Mouse (Mus musculus) stomach, postnatal 0 days (tissue): ENCODE measurements around the gene Rnf213. TPM values are rescaled to one million over a fixed set of nuclear protein-coding genes. Genes with fewer than 3 reads are reported as not detected.

Source experiments
- ATAC-seq: fragments of 200-750 bp; cut with Nextera tagmentation; 2 replicates; pipeline ENCODE4 v1.8.0; 2017; ENCODE audit not compliant: low FRiP score, low TSS enrichment
- DNase-seq: peaks from one replicate; pipeline ENCODE4 v3.0.0-alpha.2; 2016; ENCODE audit warnings: low spot score
- H3K27ac ChIP-seq: fragments of 300-500 bp; sonication (generic); replicated peaks from 2 replicates; pipeline ENCODE4 v1.5.1; 2014; ENCODE audit warnings: mild to moderate bottlenecking, control low read depth
- H3K27me3 ChIP-seq: fragments of 300-500 bp; sonication (generic); 2 replicates; pipeline ENCODE4 v1.6.1; 2014; ENCODE audit warnings: low read length; ENCODE audit not compliant: control insufficient read depth, insufficient read depth
- H3K36me3 ChIP-seq: fragments of 300-500 bp; sonication (generic); 2 replicates; pipeline ENCODE4 v1.6.1; 2014; ENCODE audit warnings: low read length, mixed read lengths; ENCODE audit not compliant: control insufficient read depth, insufficient read depth
- H3K4me1 ChIP-seq: fragments of 300-500 bp; sonication (generic); replicated peaks from 2 replicates; pipeline ENCODE4 v1.6.1; 2014; ENCODE audit warnings: antibody characterized with exemption; ENCODE audit not compliant: control insufficient read depth, insufficient read depth
- H3K4me2 ChIP-seq: fragments of 300-500 bp; sonication (generic); replicated peaks from 2 replicates; pipeline ENCODE4 v1.6.1; 2014; ENCODE audit warnings: low read depth, mild to moderate bottlenecking, control low read depth, moderate library complexity
- H3K4me3 ChIP-seq: fragments of 300-500 bp; sonication (generic); 2 replicates; pipeline ENCODE4 v1.5.1; 2014; ENCODE audit warnings: low read depth, low read length, control low read depth
- H3K9ac ChIP-seq: fragments of 300-500 bp; sonication (generic); 2 replicates; pipeline ENCODE4 v1.6.1; 2014; ENCODE audit warnings: mild to moderate bottlenecking, low read length, control low read depth, mixed read lengths
- H3K9me3 ChIP-seq: fragments of 300-500 bp; sonication (generic); 2 replicates; pipeline ENCODE4 v1.6.1; 2016; ENCODE audit warnings: low read length; ENCODE audit not compliant: control insufficient read depth
- CTCF ChIP-seq: IDR thresholded peaks from 2 replicates; pipeline ENCODE4 v1.5.1; 2016; ENCODE audit warnings: antibody characterized with exemption, low read depth, mild to moderate bottlenecking, moderate library complexity
- EP300 ChIP-seq: optimal IDR thresholded peaks from 2 replicates; pipeline ENCODE3; 2016; ENCODE audit warnings: antibody characterized with exemption
- WGBS: fragments of 180-500 bp; shearing (Covaris S2); extraction: QIAGEN DNeasy Blood & Tissue Kit; methylation state at CpG from one replicate; pipeline ENCODE4 v1.1.7; 2014; 5-methylcytosine and 5-hydroxymethylcytosine counted together
- polyA plus RNA-seq: library from polyadenylated mRNA; unstranded; fragments of >200 nt; fragmentation: Nextera tagmentation; extraction: Ambion mirVana; gene quantifications from 2 replicates; pipeline ENCODE4 v1.2.1, GENCODE M21; 2015

Gene Rnf213
- 4.4 and 5.5 TPM in 2 replicates for polyA plus RNA-seq

DNA sequence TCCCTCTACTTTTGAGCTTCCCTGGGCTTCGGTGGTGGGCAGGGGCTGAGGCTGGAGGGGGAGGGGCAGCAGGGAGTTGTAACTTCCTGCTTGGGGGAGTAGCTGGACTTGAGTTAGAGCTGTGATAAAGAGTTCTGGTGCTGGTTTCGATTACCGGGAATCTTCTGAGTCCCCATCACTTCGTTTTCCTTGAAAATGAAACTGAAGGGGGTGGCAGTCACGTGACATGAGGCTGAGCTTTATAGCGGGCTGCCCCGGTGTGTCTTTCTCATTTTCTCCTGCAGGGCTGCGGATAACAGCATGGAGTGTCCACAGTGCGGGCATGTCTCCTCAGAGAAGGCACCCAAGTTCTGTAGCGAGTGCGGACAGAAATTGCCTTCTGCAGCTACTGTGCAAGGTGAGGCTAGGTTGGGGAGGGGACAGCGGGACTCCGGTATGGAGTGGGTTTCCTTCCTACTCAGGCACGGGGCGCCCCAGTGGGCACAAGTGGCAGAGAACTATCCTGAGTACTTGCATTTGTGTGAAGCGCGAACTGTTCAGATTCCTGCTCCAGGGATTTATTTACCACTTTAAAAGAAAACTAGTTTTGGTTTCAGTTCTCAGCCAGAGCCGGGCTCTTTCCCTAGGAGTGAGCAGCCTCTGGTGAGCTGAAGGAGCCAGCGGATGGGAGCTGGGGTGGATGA is at the start of gene Rnf213:
Gene Rnf213 (plus strand): TSS at position 301 of the 683 bp plus-strand sequence.
- Histone ChIP-seq H3K4me2 (peak within 1 kb of the TSS; percentile 74), H3K9ac (peak within 1 kb of the TSS; percentile 63), H3K4me3 (peak within 1 kb of the TSS; percentile 57), H3K4me1 (no peaks in the 10 kb centered on the region; the same call in 1 of the 2 replicates), H3K36me3 (0 out of 2 replicates have a peak, but pooled peaks cover 2% of the 10 kb centered on the region), H3K9me3 (no peaks in the 10 kb centered on the region), H3K27me3 (no peaks in the 10 kb centered on the region), H3K27ac (peak within 1 kb of the TSS; percentile 82)
- TF ChIP-seq EP300 (no peak), CTCF (peak; percentile 58)
- ATAC-seq (peak; percentile 69), DNase-seq (peak; percentile 78)
- 0% methylated on average over 19 of the region's 19 CpGs for WGBS

DNA sequence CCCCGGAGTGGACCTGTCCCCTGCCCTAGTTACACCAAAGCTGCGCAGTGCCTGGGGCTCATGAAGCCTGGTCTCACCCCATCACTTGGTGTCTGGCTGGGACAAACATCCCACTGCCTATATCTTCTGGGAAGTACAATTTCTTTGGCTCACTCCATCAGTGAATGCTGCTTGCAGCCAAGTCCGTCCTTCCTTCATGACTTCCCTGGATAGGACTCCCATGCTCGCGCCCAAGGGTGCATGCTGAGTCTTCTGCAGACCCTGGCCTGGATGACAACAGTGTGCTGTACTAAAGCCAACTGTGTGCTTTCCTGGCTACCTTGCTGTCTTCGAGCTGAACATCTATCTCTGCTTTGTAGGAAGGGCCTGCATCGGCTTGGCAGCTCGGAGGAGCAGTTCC is 48.7 kb upstream of the Rnf213 start:
- H3K36me3 ChIP-seq, result peaks cover 3% of the 10 kb centered on the region; the same call in 1 of the 2 replicates
- DNase-seq (no peak), ATAC-seq (no peak)
- H3K4me2 ChIP-seq, result no peak overlapping the region
- TF ChIP-seq EP300, result no peak
- TF ChIP-seq CTCF, result no peak
- H3K27me3 ChIP-seq, result no peaks in the 10 kb centered on the region
- no peak overlapping the region for H3K4me3 ChIP-seq
- WGBS, result 70% methylated on average over 8 of the region's 8 CpGs
- no peak overlapping the region for H3K27ac ChIP-seq
- no peaks in the 10 kb centered on the region for H3K4me1 ChIP-seq
- H3K9me3 ChIP-seq, result no peaks in the 10 kb centered on the region
- no peak overlapping the region for H3K9ac ChIP-seq

DNA sequence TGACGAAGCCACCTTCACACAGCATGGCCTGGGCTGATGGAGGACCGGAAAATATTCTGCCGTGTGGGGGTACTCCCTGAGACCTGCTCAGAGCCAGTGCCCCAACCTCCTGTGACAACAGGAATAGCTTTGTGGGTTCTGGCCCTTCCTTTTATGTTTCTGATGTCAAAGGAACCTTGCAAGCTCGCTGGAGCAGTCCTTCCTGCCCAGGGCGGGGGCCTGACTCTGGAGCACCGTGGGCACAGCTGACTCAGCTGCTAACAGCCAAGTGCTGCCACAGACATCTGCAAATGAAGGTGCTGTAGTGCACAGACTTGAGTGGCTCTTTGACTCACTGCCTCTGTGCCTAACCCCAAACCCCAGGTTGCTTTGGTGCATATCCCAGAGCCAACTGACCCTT is 48.0 kb upstream of the Rnf213 start:
- H3K4me3 ChIP-seq, result no peak overlapping the region
- H3K4me2 ChIP-seq, result no peak overlapping the region
- H3K36me3 ChIP-seq, result peaks cover 3% of the 10 kb centered on the region; the same call in 1 of the 2 replicates
- no peak for TF ChIP-seq CTCF
- TF ChIP-seq EP300, result no peak
- H3K4me1 ChIP-seq, result no peaks in the 10 kb centered on the region
- no peaks in the 10 kb centered on the region for H3K27me3 ChIP-seq
- ATAC-seq, result no peak
- no peak for DNase-seq
- no peak overlapping the region for H3K27ac ChIP-seq
- WGBS, result 60% methylated on average over 6 of the region's 6 CpGs
- no peaks in the 10 kb centered on the region for H3K9me3 ChIP-seq
- H3K9ac ChIP-seq, result no peak overlapping the region

DNA sequence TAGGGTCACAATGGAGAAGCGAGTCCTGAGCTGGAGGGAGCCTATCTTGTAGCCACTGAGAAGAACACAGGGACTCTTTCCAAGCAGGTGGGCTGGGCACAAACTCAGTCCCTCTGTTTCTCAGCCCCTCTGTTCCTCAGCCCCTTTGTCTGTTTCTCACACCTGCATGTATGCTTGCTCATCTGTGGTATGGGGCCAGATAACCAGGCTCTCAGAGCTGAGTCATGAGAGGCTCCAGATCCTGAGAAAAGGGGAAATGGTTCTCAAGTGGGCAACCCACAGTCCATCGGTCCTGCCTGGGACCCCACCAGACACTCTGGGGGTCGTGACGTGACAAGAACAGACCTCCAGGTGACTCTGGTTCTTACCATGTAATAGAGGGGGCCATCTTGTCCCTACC is 45.8 kb upstream of the Rnf213 start:
- H3K4me1 ChIP-seq, result no peaks in the 10 kb centered on the region
- H3K4me2 ChIP-seq, result no peak overlapping the region
- H3K36me3 ChIP-seq, result peaks cover 3% of the 10 kb centered on the region; the same call in 1 of the 2 replicates
- no peak overlapping the region for H3K4me3 ChIP-seq
- H3K9ac ChIP-seq, result no peak overlapping the region
- 87% methylated on average over 4 of the region's 4 CpGs for WGBS
- H3K9me3 ChIP-seq, result no peaks in the 10 kb centered on the region
- no peak; the same call in 1 of the 2 replicates for ATAC-seq
- H3K27me3 ChIP-seq, result no peaks in the 10 kb centered on the region
- no peak overlapping the region for H3K27ac ChIP-seq
- DNase-seq, result no peak
- TF ChIP-seq CTCF, result no peak
- no peak for TF ChIP-seq EP300

DNA sequence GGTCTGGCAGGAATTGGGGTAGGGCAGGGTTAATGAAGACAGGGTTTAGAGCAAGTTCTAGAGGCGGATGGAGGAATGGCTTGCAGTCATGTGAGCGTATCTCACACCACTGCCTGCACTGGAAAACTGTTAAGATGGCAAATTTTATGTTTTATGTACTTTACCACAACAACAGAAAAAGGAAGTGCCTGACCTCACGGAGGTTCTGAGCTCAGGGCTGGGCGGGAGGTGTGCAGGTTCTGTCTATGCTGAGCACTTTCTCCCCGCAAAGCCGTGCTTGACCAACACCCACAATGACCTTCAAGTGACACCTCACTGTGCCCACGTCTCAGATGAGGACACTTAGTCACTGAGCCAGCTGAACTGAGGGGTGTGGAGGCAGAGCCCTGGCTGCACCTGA is 40.8 kb upstream of the Rnf213 start:
- ATAC-seq, result no peak
- H3K4me1 ChIP-seq, result no peaks in the 10 kb centered on the region
- TF ChIP-seq EP300, result no peak
- TF ChIP-seq CTCF, result no peak

DNA sequence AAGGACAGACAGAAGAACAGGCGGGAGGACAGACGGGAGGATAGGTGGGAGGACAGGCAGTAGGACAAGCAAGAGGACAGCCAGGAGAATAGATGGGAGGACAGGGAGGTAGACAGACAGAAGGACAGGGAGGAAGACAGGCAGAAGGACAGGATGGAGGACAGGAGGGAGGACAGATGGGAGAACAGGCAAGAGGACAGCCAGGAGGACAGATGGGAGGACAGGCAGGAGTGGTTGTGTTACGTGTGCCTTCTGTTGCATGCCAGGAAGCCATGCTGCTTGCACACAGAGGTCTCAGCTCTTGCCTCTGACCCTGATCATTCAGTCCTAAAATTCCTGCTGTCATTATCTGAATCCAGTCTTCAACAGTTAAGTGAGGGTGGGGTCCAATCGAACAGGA is 39.0 kb upstream of the Rnf213 start:
- ATAC-seq (no peak), DNase-seq (no peak)
- Histone ChIP-seq H3K36me3 (peaks cover 7% of the 10 kb centered on the region; the same call in 1 of the 2 replicates), H3K4me3 (no peak overlapping the region), H3K4me1 (no peaks in the 10 kb centered on the region), H3K9me3 (no peaks in the 10 kb centered on the region), H3K27ac (no peak overlapping the region), H3K4me2 (no peak overlapping the region), H3K27me3 (no peaks in the 10 kb centered on the region), H3K9ac (no peak overlapping the region)
- TF ChIP-seq EP300, result no peak
- no peak for TF ChIP-seq CTCF
- WGBS, result 73% methylated on average over 4 of the region's 4 CpGs

More for the DNA sequence above, 40.8 kb upstream of the Rnf213 start:
- no peak overlapping the region for H3K4me3 ChIP-seq
- H3K36me3 ChIP-seq, result no peaks in the 10 kb centered on the region
- H3K4me2 ChIP-seq, result no peak overlapping the region
- H3K27ac ChIP-seq, result no peak overlapping the region
- no peak for DNase-seq
- no peak overlapping the region for H3K9ac ChIP-seq
- no peaks in the 10 kb centered on the region for H3K27me3 ChIP-seq
- WGBS, result 67% methylated on average over 7 of the region's 7 CpGs
- H3K9me3 ChIP-seq, result no peaks in the 10 kb centered on the region
